Mouse (Mus musculus) frontal cortex, postnatal 10 days (tissue): Measurements from ENCODE around the gene Xkrx.
"Not testable (repeated sequence)": the region's sequence is repeated elsewhere in the genome, so short reads cannot be mapped to it uniquely, and the experiment has no call there.

Experiments
- DNase-seq, 2 experiments: peaks; one replicate each; pipeline ENCODE4 v3.0.0; 2022; ENCODE audit warnings: low spot score in 2 of 2, mixed read lengths in 1 of 2

The Xkrx gene

GRCm38 (mm10) chrX:134162043-134162720, at the start of gene Xkrx:
TSS of gene Xkrx (minus strand) at chrX:134162076.
- no peak for DNase-seq

- no peak for DNase-seq
Measured at GRCm38 (mm10) chrX:134211151-134211642, 49.3 kb upstream of the Xkrx start.

- no peak for DNase-seq
Measured at GRCm38 (mm10) chrX:134208491-134208890, 46.6 kb upstream of the Xkrx start.

GRCm38 (mm10) chrX:134187201-134187600, 25.3 kb upstream of the Xkrx start, which contains the start of gene Arl13a:
TSS of gene Arl13a (plus strand) at chrX:134187501.
- not testable (repeated sequence) for DNase-seq

GRCm38 (mm10) chrX:134174699-134175098, 12.8 kb upstream of the Xkrx start:
- DNase-seq = no peak

GRCm38 (mm10) chrX:134170584-134170983, 8.7 kb upstream of the Xkrx start:
- DNase-seq = no peak

GRCm38 (mm10) chrX:134163484-134163883, 1.6 kb upstream of the Xkrx start:
- DNase-seq = no peak

- DNase-seq = no peak
Measured at GRCm38 (mm10) chrX:134162826-134163225, 950 bp upstream of the Xkrx start.

GRCm38 (mm10) chrX:134160442-134160841, 1.4 kb downstream of the Xkrx start:
- DNase-seq = no peak

GRCm38 (mm10) chrX:134158151-134158550, 3.7 kb downstream of the Xkrx start:
- no peak for DNase-seq

GRCm38 (mm10) chrX:134141986-134142385, 19.9 kb downstream of the Xkrx start:
- no peak for DNase-seq

GRCm38 (mm10) chrX:134141551-134141950, 20.3 kb downstream of the Xkrx start:
- no peak for DNase-seq

- DNase-seq = no peak
Measured at GRCm38 (mm10) chrX:134140024-134140423, 21.9 kb downstream of the Xkrx start.

- no peak for DNase-seq
Measured at GRCm38 (mm10) chrX:134133821-134134220, 28.1 kb downstream of the Xkrx start.

- peak in 1 of 2 experiments; percentile 9 for DNase-seq
Measured at GRCm38 (mm10) chrX:134132295-134132694, 29.6 kb downstream of the Xkrx start.

GRCm38 (mm10) chrX:134128549-134128948, 33.3 kb downstream of the Xkrx start:
- DNase-seq = no peak

GRCm38 (mm10) chrX:134116417-134116816, 45.5 kb downstream of the Xkrx start:
- no peak for DNase-seq

- no peak for DNase-seq
Measured at GRCm38 (mm10) chrX:134111767-134112166, 50.1 kb downstream of the Xkrx start.

GRCm38 (mm10) chrX:134102641-134103040, 59.2 kb downstream of the Xkrx start:
- DNase-seq = no peak
